ENCODE assay signal across 8 mouse cellular contexts in the genomic region with DNA sequence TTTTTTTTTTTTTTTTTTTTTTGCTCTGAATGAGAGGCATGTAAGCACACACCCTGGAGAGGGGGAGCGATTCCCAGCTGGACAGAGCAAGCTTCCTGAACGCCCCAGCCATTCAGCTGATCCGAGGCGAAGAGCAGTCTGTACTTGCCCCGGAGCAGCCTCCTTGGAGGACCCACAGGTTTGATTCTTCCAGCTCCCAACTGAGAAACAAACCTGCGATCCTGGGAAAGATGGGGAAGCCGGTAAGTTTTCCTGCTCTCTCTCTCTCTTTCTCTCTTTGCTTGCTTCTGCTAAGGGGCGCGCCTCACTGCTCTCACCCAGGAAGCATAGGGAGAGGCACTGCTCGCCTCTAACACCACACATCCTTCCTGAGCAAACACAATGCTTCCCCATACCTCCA. TPM values are rescaled to one million over a fixed set of nuclear protein-coding genes. Genes with fewer than 3 reads are reported as not detected.
A peak's percentile ranks its signal among the peaks of the same experiment; 100 is the strongest.
DNase-seq lines count a peak whose midpoint lies in the region; ATAC-seq and TF ChIP-seq lines count a peak whose summit lies in the region.

A gene (plus strand): TSS at position 69 of the 400 bp plus-strand sequence.

- TF ChIP-seq EP300 in heart, adult 2 months (IDR thresholded peaks at IDR 0.05; ENCODE audit: insufficient read depth, low read depth, low read length) = no peak

- peak; percentile 91 for DNase-seq in heart, adult 11 months
- DNase-seq in heart, postnatal 25 days (ENCODE audit: low spot score) = no peak
- DNase-seq in heart, adult 2 months = peak; percentile 34 to 51
- peak; percentile 30 for DNase-seq in kidney, postnatal 0 days (ENCODE audit: low spot score)
- peak; percentile 19 for DNase-seq in lung, postnatal 10 days
- DNase-seq in frontal cortex, postnatal 36 days (ENCODE audit: low spot score in 2 of 2) = no peak

- TF ChIP-seq POLR2A in bone marrow macrophage, adult 2 months (IDR thresholded peaks at IDR 0.05; ENCODE audit: borderline replicate concordance, low read depth, low read length) = no peak
- TF ChIP-seq POLR2A in heart, adult 2 months (IDR thresholded peaks at IDR 0.05; ENCODE audit: insufficient read depth, low read depth, low read length) = no peak

- H3K4me1 ChIP-seq in bone marrow macrophage, adult 2 months (ENCODE audit: control insufficient read depth, insufficient read depth, low read length) = no peaks in the 10 kb centered on the region
- no peaks in the 10 kb centered on the region; the same call in 1 of the 2 replicates for H3K4me1 ChIP-seq in heart, adult 2 months (ENCODE audit: control insufficient read depth, insufficient read depth, low read length)
- no peaks in the 10 kb centered on the region for H3K4me1 ChIP-seq in kidney, postnatal 0 days (replicated peaks; ENCODE audit: insufficient read depth, low read length)
- no peaks in the 10 kb centered on the region for H3K4me1 ChIP-seq in stomach, embryonic 15.5 days

- TF ChIP-seq CTCF in bone marrow macrophage, adult 2 months (IDR thresholded peaks at IDR 0.05; ENCODE audit: low read depth, low read length) = no peak
- TF ChIP-seq CTCF in heart, adult 2 months (IDR thresholded peaks at IDR 0.05) = no peak
- no peak for TF ChIP-seq CTCF in kidney, postnatal 0 days (IDR thresholded peaks at IDR 0.05; ENCODE audit: low read depth)

- no peak within 1 kb of the TSS for H3K27ac ChIP-seq in bone marrow macrophage, adult 2 months (ENCODE audit: insufficient read depth, low read depth, low read length)
- H3K27ac ChIP-seq in heart, adult 2 months = peak within 1 kb of the TSS; percentile 44
- no peak within 1 kb of the TSS for H3K27ac ChIP-seq in kidney, postnatal 0 days
- peak within 1 kb of the TSS; percentile 57; the same call in 1 of the 2 replicates for H3K27ac ChIP-seq in stomach, embryonic 15.5 days

- H3K4me3 ChIP-seq in bone marrow macrophage, adult 2 months (ENCODE audit: insufficient read depth, low read length) = no peak within 1 kb of the TSS
- peak within 1 kb of the TSS; percentile 39 for H3K4me3 ChIP-seq in heart, adult 2 months
- peak within 1 kb of the TSS; percentile 27 for H3K4me3 ChIP-seq in kidney, postnatal 0 days (replicated peaks; ENCODE audit: low read depth, low read length)
- peak within 1 kb of the TSS; percentile 41 for H3K4me3 ChIP-seq in stomach, embryonic 15.5 days (replicated peaks)

- peak within 1 kb of the TSS; percentile 44; the same call in 1 of the 2 replicates for H3K9ac ChIP-seq in heart, adult 2 months (ENCODE audit: low read depth, low read length)
- H3K9ac ChIP-seq in kidney, postnatal 0 days (ENCODE audit: low read depth, low read length) = no peak within 1 kb of the TSS; the same call in 1 of the 2 replicates
- peak within 1 kb of the TSS; percentile 39; the same call in 1 of the 2 replicates for H3K9ac ChIP-seq in stomach, embryonic 15.5 days

- ATAC-seq in kidney, postnatal 0 days (replicated peaks; ENCODE audit: low FRiP score, low read depth) = no peak
- ATAC-seq in stomach, embryonic 15.5 days (ENCODE audit: insufficient read depth, low FRiP score, low read depth) = peak; percentile 73; the same call in 1 of the 2 replicates

- peak within 1 kb of the TSS; percentile 50 for H3K4me2 ChIP-seq in kidney, postnatal 0 days (ENCODE audit: low read length)
- H3K4me2 ChIP-seq in stomach, embryonic 15.5 days = peak within 1 kb of the TSS; percentile 38

- no peaks in the 10 kb centered on the region for H3K36me3 ChIP-seq in heart, adult 2 months (ENCODE audit: control insufficient read depth, insufficient read depth, low read length)
- H3K36me3 ChIP-seq in kidney, postnatal 0 days (ENCODE audit: insufficient read depth, low read length) = no peaks in the 10 kb centered on the region
- no peaks in the 10 kb centered on the region for H3K36me3 ChIP-seq in stomach, embryonic 15.5 days

- intact Hi-C loops in heart, postnatal 25 days (cut with DNase I) = no loop called here
- intact Hi-C loops in heart, adult 2 months (cut with DNase I) = no loop called here

- WGBS in heart, adult 2 months = 14% methylated on average over 10 of the region's 10 CpGs
- WGBS in kidney, postnatal 0 days = 24% methylated on average over 10 of the region's 10 CpGs
- WGBS in stomach, embryonic 15.5 days = 22% methylated on average over 10 of the region's 10 CpGs

- H3K79me2 ChIP-seq in heart, adult 2 months (replicated peaks; ENCODE audit: control insufficient read depth, insufficient read depth, low read length) = no peaks in the 10 kb centered on the region

- H3K9me3 ChIP-seq in kidney, postnatal 0 days (replicated peaks; ENCODE audit: low read length) = no peaks in the 10 kb centered on the region
- no peaks in the 10 kb centered on the region for H3K9me3 ChIP-seq in stomach, embryonic 15.5 days

- no peaks in the 10 kb centered on the region for H3K27me3 ChIP-seq in heart, adult 2 months (ENCODE audit: control insufficient read depth, insufficient read depth, low read length)
- no peaks in the 10 kb centered on the region for H3K27me3 ChIP-seq in kidney, postnatal 0 days (ENCODE audit: insufficient read depth, low read length)
- H3K27me3 ChIP-seq in stomach, embryonic 15.5 days (replicated peaks) = no peaks in the 10 kb centered on the region

RNA-seq across cellular contexts. Expression of the gene that starts here (rescaled TPM):
- 1 to 10 TPM; 2.6 to 6.4 TPM for total RNA-seq in heart, postnatal 25 days (2021)
- polyA plus RNA-seq in bone marrow macrophage, adult 2 months (2012; ENCODE audit: insufficient read depth, insufficient read length, missing spikeins) = 18.8 and 22.0 TPM in 2 replicates
- 1 to 10 TPM; 2.6 to 5.5 TPM for total RNA-seq in heart, adult 2 months (2021)
- polyA plus RNA-seq in heart, adult 2 months (2012; rRNA removed) = 3.4 and 3.7 TPM in 2 replicates
- polyA plus RNA-seq in kidney, postnatal 0 days (2015; fragmentation: Nextera tagmentation; extraction: Ambion mirVana) = 3.1 and 4.7 TPM in 2 replicates
- polyA plus RNA-seq in stomach, embryonic 15.5 days (2015; fragmentation: Nextera tagmentation; extraction: Ambion mirVana) = 6.6 and 10.0 TPM in 2 replicates

Comparison
In these comparisons a context has a peak if more than half of its experiments do, and no peak if none do; other contexts are left out.
1. DNase-seq: peak in heart, adult 11 months (single experiment), heart, adult 2 months (2 of 2), kidney, postnatal 0 days (single experiment) and lung, postnatal 10 days (single experiment); none in heart, postnatal 25 days (single experiment) and frontal cortex, postnatal 36 days (0 of 2).
2. H3K27ac ChIP-seq: peak in heart, adult 2 months (single experiment) and stomach, embryonic 15.5 days (single experiment); none in bone marrow macrophage, adult 2 months (single experiment) and kidney, postnatal 0 days (single experiment).